Mouse (Mus musculus) intestine, embryonic 16.5 days (tissue): ENCODE data around the gene Vps18. TPM values are rescaled to one million over a fixed set of nuclear protein-coding genes. Genes with fewer than 3 reads are reported as not detected.
A peak's percentile ranks its signal among the peaks of the same experiment; 100 is the strongest.

Experiments
- ATAC-seq: fragments of 200-750 bp; cut with Nextera tagmentation; 2 replicates; pipeline ENCODE4 v1.8.0; 2017; ENCODE audit warnings: moderate TSS enrichment, moderate library complexity
- H3K27ac ChIP-seq: fragments of 300-500 bp; sonication (generic); 2 replicates; pipeline ENCODE4 v1.5.1; 2014; ENCODE audit warnings: mild to moderate bottlenecking, low read length
- H3K27me3 ChIP-seq: fragments of 300-500 bp; sonication (generic); replicated peaks from 2 replicates; pipeline ENCODE4 v1.6.1; 2014; ENCODE audit warnings: low read length, control low read depth, mixed read lengths; ENCODE audit not compliant: control insufficient read depth, insufficient read depth
- H3K36me3 ChIP-seq: fragments of 300-500 bp; sonication (generic); 2 replicates; pipeline ENCODE4 v1.6.1; 2014; ENCODE audit warnings: low read length, control low read depth; ENCODE audit not compliant: control insufficient read depth, insufficient read depth
- H3K4me1 ChIP-seq: fragments of 300-500 bp; sonication (generic); 2 replicates; pipeline ENCODE4 v1.6.1; 2014; ENCODE audit warnings: low read length, control low read depth, mixed read lengths; ENCODE audit not compliant: control insufficient read depth, insufficient read depth
- H3K4me2 ChIP-seq: fragments of 300-500 bp; sonication (generic); 2 replicates; pipeline ENCODE4 v1.6.1; 2014; ENCODE audit warnings: low read depth, low read length, control low read depth
- H3K4me3 ChIP-seq: fragments of 300-500 bp; sonication (generic); 2 replicates; pipeline ENCODE4 v1.5.1; 2014; ENCODE audit warnings: mild to moderate bottlenecking, low read length
- H3K9ac ChIP-seq: fragments of 300-500 bp; sonication (generic); 2 replicates; pipeline ENCODE4 v1.6.1; 2014; ENCODE audit warnings: low read depth, low read length
- H3K9me3 ChIP-seq: fragments of 300-500 bp; sonication (generic); 2 replicates; pipeline ENCODE4 v1.6.1; 2016; ENCODE audit warnings: low read length, control low read depth; ENCODE audit not compliant: control insufficient read depth
- WGBS: fragments of 180-500 bp; shearing (Covaris S2); extraction: QIAGEN DNeasy Blood & Tissue Kit; methylation state at CpG from one replicate; pipeline ENCODE4 v1.1.7; 2014; 5-methylcytosine and 5-hydroxymethylcytosine counted together
- polyA plus RNA-seq: library from polyadenylated mRNA; unstranded; fragments of >200 nt; fragmentation: Nextera tagmentation; extraction: Ambion mirVana; gene quantifications from 2 replicates; pipeline ENCODE4 v1.2.1, GENCODE M21; 2015

The Vps18 gene
- polyA plus RNA-seq, 1 experiment from 2014 or later, result 25.5 TPM

- H3K9ac ChIP-seq, result no peak overlapping the region
- H3K9me3 ChIP-seq, result no peaks in the 10 kb centered on the region
- H3K4me3 ChIP-seq, result no peak overlapping the region
- H3K27ac ChIP-seq, result no peak overlapping the region
- peaks cover 10% of the 10 kb centered on the region for H3K4me1 ChIP-seq
- H3K27me3 ChIP-seq, result peaks cover 3% of the 10 kb centered on the region
- H3K36me3 ChIP-seq, result no peaks in the 10 kb centered on the region
- WGBS, result 24% methylated on average over 7 of the region's 7 CpGs
- no peak for ATAC-seq
- no peak overlapping the region for H3K4me2 ChIP-seq
These were observed 33.6 kb upstream of the Vps18 start for GRCm38 (mm10) chr2:119254976-119255375.

- ATAC-seq, result no peak
- no peaks in the 10 kb centered on the region; the same call in 1 of the 2 replicates for H3K27me3 ChIP-seq
- no peak overlapping the region for H3K4me3 ChIP-seq
- 75% methylated on average over 1 of the region's 1 CpGs for WGBS
- no peaks in the 10 kb centered on the region for H3K36me3 ChIP-seq
- H3K4me1 ChIP-seq, result peaks cover 11% of the 10 kb centered on the region
- H3K4me2 ChIP-seq, result no peak overlapping the region
- no peaks in the 10 kb centered on the region for H3K9me3 ChIP-seq
- no peak overlapping the region for H3K27ac ChIP-seq
- H3K9ac ChIP-seq, result no peak overlapping the region
These were observed 28.0 kb upstream of the Vps18 start for GRCm38 (mm10) chr2:119260518-119260917.

- no peak for ATAC-seq
- no peaks in the 10 kb centered on the region for H3K27me3 ChIP-seq
- H3K36me3 ChIP-seq, result no peaks in the 10 kb centered on the region
- H3K9ac ChIP-seq, result no peak overlapping the region
- H3K9me3 ChIP-seq, result no peaks in the 10 kb centered on the region
- H3K4me2 ChIP-seq, result no peak overlapping the region
- H3K4me1 ChIP-seq, result peaks cover 11% of the 10 kb centered on the region
- no peak overlapping the region for H3K4me3 ChIP-seq
- 28% methylated on average over 2 of the region's 2 CpGs for WGBS
- no peak overlapping the region for H3K27ac ChIP-seq
These were observed 27.2 kb upstream of the Vps18 start for GRCm38 (mm10) chr2:119261326-119261725.

GRCm38 (mm10) chr2:119262978-119263377 is 25.6 kb upstream of the Vps18 start:
- Histone ChIP-seq H3K27ac (0 out of 2 replicates have a peak overlapping the region, but pooled peaks have one; percentile 14), H3K9me3 (no peaks in the 10 kb centered on the region), H3K4me1 (peaks cover 11% of the 10 kb centered on the region), H3K4me3 (no peak overlapping the region), H3K9ac (no peak overlapping the region), H3K36me3 (no peaks in the 10 kb centered on the region), H3K27me3 (no peaks in the 10 kb centered on the region), H3K4me2 (peak overlapping the region; percentile 1; the same call in 1 of the 2 replicates)
- 25% methylated on average over 8 of the region's 8 CpGs for WGBS
- ATAC-seq, result peak; percentile 88

- WGBS, result 61% methylated on average over 5 of the region's 5 CpGs
- Histone ChIP-seq H3K27me3 (no peaks in the 10 kb centered on the region), H3K27ac (no peak overlapping the region), H3K9me3 (no peaks in the 10 kb centered on the region), H3K4me1 (peaks cover 14% of the 10 kb centered on the region), H3K9ac (no peak overlapping the region), H3K4me2 (no peak overlapping the region), H3K36me3 (no peaks in the 10 kb centered on the region), H3K4me3 (no peak overlapping the region)
- ATAC-seq, result no peak
These were observed 24.7 kb upstream of the Vps18 start for GRCm38 (mm10) chr2:119263813-119264212.

GRCm38 (mm10) chr2:119270286-119270642 is 18.3 kb upstream of the Vps18 start:
- peak overlapping the region; percentile 68 for H3K4me3 ChIP-seq
- H3K4me1 ChIP-seq, result peaks cover 14% of the 10 kb centered on the region
- H3K27ac ChIP-seq, result no peak overlapping the region
- 53% methylated on average over 9 of the region's 9 CpGs for WGBS
- peak overlapping the region; percentile 74 for H3K9ac ChIP-seq
- peak overlapping the region; percentile 100 for H3K4me2 ChIP-seq
- peaks cover 6% of the 10 kb centered on the region; the same call in 1 of the 2 replicates for H3K27me3 ChIP-seq
- no peaks in the 10 kb centered on the region for H3K9me3 ChIP-seq
- no peak for ATAC-seq
- H3K36me3 ChIP-seq, result no peaks in the 10 kb centered on the region

- Histone ChIP-seq H3K4me2 (peak within 1 kb of the TSS; percentile 100), H3K36me3 (no peaks in the 10 kb centered on the region), H3K27me3 (peaks cover 6% of the 10 kb centered on the region; the same call in 1 of the 2 replicates), H3K4me3 (peak within 1 kb of the TSS; percentile 68), H3K9me3 (no peaks in the 10 kb centered on the region), H3K27ac (no peak within 1 kb of the TSS), H3K9ac (peak within 1 kb of the TSS; percentile 74), H3K4me1 (peaks cover 14% of the 10 kb centered on the region)
- WGBS, result under 1% methylated on average over 49 of the region's 49 CpGs
- peak; percentile 87 for ATAC-seq
These were observed 17.8 kb upstream of the Vps18 start, which contains the start of gene Rhov for GRCm38 (mm10) chr2:119270643-119271331. Gene Rhov (minus strand): TSS chr2:119271272.

GRCm38 (mm10) chr2:119274126-119274525 is 14.4 kb upstream of the Vps18 start:
- no peak overlapping the region for H3K4me2 ChIP-seq
- WGBS, result 85% methylated on average over 1 of the region's 1 CpGs
- H3K27ac ChIP-seq, result no peak overlapping the region
- no peak for ATAC-seq
- H3K9ac ChIP-seq, result no peak overlapping the region
- peaks cover 10% of the 10 kb centered on the region; the same call in 1 of the 2 replicates for H3K4me1 ChIP-seq
- no peak overlapping the region for H3K4me3 ChIP-seq
- H3K36me3 ChIP-seq, result no peaks in the 10 kb centered on the region
- H3K27me3 ChIP-seq, result peaks cover 6% of the 10 kb centered on the region; the same call in 1 of the 2 replicates
- H3K9me3 ChIP-seq, result no peaks in the 10 kb centered on the region

- no peaks in the 10 kb centered on the region for H3K9me3 ChIP-seq
- no peak overlapping the region for H3K4me3 ChIP-seq
- H3K4me2 ChIP-seq, result no peak overlapping the region
- ATAC-seq, result no peak
- no peaks in the 10 kb centered on the region for H3K27me3 ChIP-seq
- H3K9ac ChIP-seq, result no peak overlapping the region
- 83% methylated on average over 7 of the region's 7 CpGs for WGBS
- H3K27ac ChIP-seq, result no peak overlapping the region
- H3K4me1 ChIP-seq, result 0 out of 2 replicates have a peak, but pooled peaks cover 3% of the 10 kb centered on the region
- H3K36me3 ChIP-seq, result no peaks in the 10 kb centered on the region
These were observed 11.6 kb upstream of the Vps18 start for GRCm38 (mm10) chr2:119276926-119277325.
